Mouse (Mus musculus) lung, adult 2 months (tissue): ENCODE data around the gene Arhgap35. TPM values are rescaled to one million over a fixed set of nuclear protein-coding genes. Genes with fewer than 3 reads are reported as not detected.

Source experiments
- DNase-seq: peaks from one replicate; pipeline ENCODE4 v3.0.0; 2022
- H3K4me1 ChIP-seq: fragments of 200-500 bp; 2 replicates; pipeline ENCODE4 v1.6.1; 2011; ENCODE audit warnings: low read length; ENCODE audit not compliant: control insufficient read depth, insufficient read depth
- H3K4me3 ChIP-seq: fragments of 200-500 bp; replicated peaks from 2 replicates; pipeline ENCODE3; 2011; ENCODE audit warnings: low read depth, mild to moderate bottlenecking, control low read depth, low read length; ENCODE audit errors: extremely low read depth
- CTCF ChIP-seq: fragments of 200-500 bp; IDR thresholded peaks from 2 replicates; pipeline ENCODE4 v1.5.1; 2011; ENCODE audit warnings: mild to moderate bottlenecking, low read length, control low read depth; ENCODE audit not compliant: insufficient read depth
- POLR2A ChIP-seq: fragments of 200-500 bp; IDR thresholded peaks from 2 replicates; pipeline ENCODE4 v1.6.1; 2011; ENCODE audit warnings: low read depth, mild to moderate bottlenecking, control low read depth, low read length, borderline replicate concordance; ENCODE audit errors: extremely low read depth
- WGBS: fragments of 180-500 bp; shearing (Covaris S2); methylation state at CpG from one replicate; pipeline ENCODE4 v1.1.7; 2018; 5-methylcytosine and 5-hydroxymethylcytosine counted together
- polyA plus RNA-seq: library from polyadenylated mRNA; depleted of rRNA; stranded (reverse); fragments of >200 nt; gene quantifications from 2 replicates; pipeline ENCODE4 v1.2.3, GENCODE M21; 2012

Arhgap35 gene
- polyA plus RNA-seq, 1 experiment, result 27.2 TPM

GRCm38 (mm10) chr7:16623687-16624086 lies 8.9 kb upstream of the Arhgap35 start:
- no peak overlapping the region for H3K4me3 ChIP-seq
- TF ChIP-seq POLR2A, result no peak
- TF ChIP-seq CTCF, result no peak
- H3K4me1 ChIP-seq, result peaks cover 3% of the 10 kb centered on the region; the same call in 1 of the 2 replicates
- DNase-seq, result no peak

DNA sequence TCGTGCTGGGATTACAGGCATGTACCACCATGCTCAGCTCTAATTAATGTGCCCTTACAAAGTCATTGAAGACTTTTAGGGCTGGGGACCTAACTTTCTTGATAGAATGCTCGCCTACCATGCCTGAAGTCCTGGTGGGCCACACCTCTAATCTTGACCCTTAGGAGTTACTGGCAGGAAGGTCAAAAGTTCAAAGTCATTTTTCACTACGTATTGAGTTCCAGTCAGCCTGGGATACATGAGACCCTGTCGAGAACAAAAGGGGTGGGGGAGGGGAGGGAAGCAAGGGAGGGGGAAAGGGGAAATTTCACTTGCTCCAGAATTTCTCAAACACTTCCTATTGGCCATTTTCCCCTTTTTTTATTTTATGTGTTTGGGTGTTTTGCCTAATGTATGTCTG lies 8.3 kb upstream of the Arhgap35 start:
- no peak for DNase-seq
- Histone ChIP-seq H3K4me3 (no peak overlapping the region), H3K4me1 (peaks cover 7% of the 10 kb centered on the region)
- no peak for TF ChIP-seq POLR2A
- TF ChIP-seq CTCF, result no peak
- WGBS, result 57% methylated on average over 4 of the region's 4 CpGs

- Histone ChIP-seq H3K4me3 (no peak overlapping the region), H3K4me1 (peaks cover 8% of the 10 kb centered on the region)
- TF ChIP-seq CTCF (no peak), POLR2A (no peak)
- no peak for DNase-seq
- 59% methylated on average over 8 of the region's 8 CpGs for WGBS
Measured at GRCm38 (mm10) chr7:16621066-16621622, 6.4 kb upstream of the Arhgap35 start.

DNA sequence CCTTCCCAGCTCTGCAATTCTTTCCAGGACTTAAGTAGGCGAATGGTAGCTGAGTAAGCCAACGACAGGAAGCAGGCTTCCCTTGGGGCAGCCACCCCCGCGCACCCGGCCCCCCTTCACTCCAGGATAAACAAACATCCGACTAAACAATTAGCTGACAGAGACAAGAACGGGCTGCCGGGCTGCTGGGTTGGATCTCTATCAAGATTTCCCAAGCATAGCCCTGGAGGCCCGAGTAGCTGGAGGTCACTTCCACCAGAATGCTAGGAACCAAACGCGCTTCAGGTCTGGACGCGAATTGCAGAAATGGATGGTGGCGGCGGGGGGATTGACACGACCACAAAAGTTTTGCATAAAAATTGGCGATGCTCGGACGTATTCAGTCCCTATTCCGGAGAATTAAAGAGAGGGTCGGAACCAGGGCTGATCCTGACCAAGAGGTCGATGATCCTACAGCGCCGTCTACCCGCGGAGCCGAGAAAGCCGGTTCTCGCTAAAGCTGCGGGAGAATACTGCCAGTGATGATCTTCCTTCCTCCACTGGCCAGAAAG lies 3.9 kb upstream of the Arhgap35 start:
- TF ChIP-seq POLR2A (no peak), CTCF (peak; percentile 63)
- DNase-seq, result peak; percentile 67
- peaks cover 9% of the 10 kb centered on the region for H3K4me1 ChIP-seq
- peak overlapping the region; percentile 21 for H3K4me3 ChIP-seq
- WGBS, result 1% methylated on average over 30 of the region's 30 CpGs

- Histone ChIP-seq H3K4me1 (peaks cover 19% of the 10 kb centered on the region), H3K4me3 (no peak overlapping the region)
- peak; percentile 55 for DNase-seq
- TF ChIP-seq POLR2A (no peak), CTCF (peak; percentile 56)
- WGBS, result 9% methylated on average over 2 of the region's 2 CpGs
Measured at GRCm38 (mm10) chr7:16617045-16617444, 2.3 kb upstream of the Arhgap35 start.

GRCm38 (mm10) chr7:16614171-16614887 lies 464 bp downstream of the Arhgap35 start:
- H3K4me1 ChIP-seq, result peaks cover 32% of the 10 kb centered on the region
- under 1% methylated on average over 65 of the region's 101 CpGs for WGBS

DNA sequence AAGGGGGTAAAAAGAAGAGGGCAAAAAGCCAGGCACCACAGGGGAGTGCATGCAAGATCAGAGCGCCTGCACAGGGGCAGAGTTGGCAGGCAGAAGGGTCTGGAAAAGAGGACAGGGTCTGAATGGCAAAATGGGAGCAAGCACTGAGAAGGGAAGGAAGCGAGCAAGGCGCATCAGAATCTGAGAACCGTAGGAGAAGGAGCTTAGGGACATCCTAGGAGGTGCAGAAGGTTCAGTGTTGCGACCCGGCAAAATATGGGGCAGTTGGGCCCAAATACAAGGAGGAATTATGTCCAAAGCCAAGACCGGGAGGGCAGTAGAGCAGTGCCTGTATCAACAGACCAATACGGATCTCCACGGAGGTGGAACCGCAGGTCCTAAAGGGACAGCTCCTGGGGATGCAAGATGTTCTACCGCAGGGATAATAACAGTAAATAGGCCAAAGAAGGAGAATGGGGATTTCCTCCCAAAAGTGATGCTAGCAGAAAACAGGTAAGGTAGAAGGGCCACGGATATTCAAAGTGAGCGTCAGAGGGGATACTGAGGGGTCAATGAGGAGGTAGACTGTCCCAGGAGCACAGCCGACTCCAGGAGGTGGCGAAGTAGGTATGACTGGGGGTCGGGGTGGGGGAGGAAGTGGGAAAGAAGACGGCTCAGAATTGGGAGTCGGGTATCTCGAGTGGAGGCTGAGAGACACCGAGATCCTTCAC lies 1.2 kb downstream of the Arhgap35 start:
- 8% methylated on average over 20 of the region's 20 CpGs for WGBS
- peaks cover 30% of the 10 kb centered on the region for H3K4me1 ChIP-seq
- no peak for DNase-seq
- TF ChIP-seq CTCF (no peak), POLR2A (no peak)
- peak overlapping the region; percentile 98 for H3K4me3 ChIP-seq

More at GRCm38 (mm10) chr7:16614171-16614887, 464 bp downstream of the Arhgap35 start:
- no peak for DNase-seq
- peak overlapping the region; percentile 98 for H3K4me3 ChIP-seq
- TF ChIP-seq CTCF, result no peak
- TF ChIP-seq POLR2A, result no peak

GRCm38 (mm10) chr7:16610345-16610744 lies 4.4 kb downstream of the Arhgap35 start:
- no peak for DNase-seq
- 41% methylated on average over 2 of the region's 2 CpGs for WGBS
- TF ChIP-seq CTCF (no peak), POLR2A (no peak)
- H3K4me1 ChIP-seq, result peaks cover 28% of the 10 kb centered on the region
- H3K4me3 ChIP-seq, result no peak overlapping the region

- Histone ChIP-seq H3K4me1 (peaks cover 28% of the 10 kb centered on the region), H3K4me3 (no peak overlapping the region)
- WGBS, result 80% methylated on average over 1 of the region's 1 CpGs
- DNase-seq, result no peak
- TF ChIP-seq CTCF, result no peak
- no peak for TF ChIP-seq POLR2A
Measured at GRCm38 (mm10) chr7:16608961-16609360, 5.8 kb downstream of the Arhgap35 start.
